15 mouse cellular contexts compared by ENCODE assay signal in the genomic region with DNA sequence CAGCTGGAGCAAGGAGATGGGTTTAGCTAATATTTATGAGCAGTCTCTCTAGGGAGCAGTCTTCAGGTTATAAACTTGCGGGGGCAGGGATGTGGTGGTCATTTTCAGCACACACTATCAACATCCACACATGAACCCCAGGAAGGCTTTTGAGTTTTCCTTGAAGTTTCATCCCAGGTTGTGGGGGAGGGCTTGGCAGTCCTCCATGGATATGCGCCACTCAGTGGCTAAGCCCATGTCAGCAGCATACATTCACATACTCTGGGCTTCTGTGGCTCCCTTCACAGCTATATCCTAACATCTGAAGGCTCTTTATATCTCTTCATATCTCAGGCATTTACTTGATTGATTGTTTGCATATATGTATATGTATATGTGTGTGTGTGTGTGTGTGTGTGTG. TPM values are rescaled to one million over a fixed set of nuclear protein-coding genes. Genes with fewer than 3 reads are reported as not detected.
DNase-seq lines count a peak whose midpoint lies in the region; ATAC-seq and TF ChIP-seq lines count a peak whose summit lies in the region.
"Had no signal": no experiment of that assay in that cellular context is flagged by ENCODE, and none has a peak within 500 bp of the region (broad histone marks: within the 10 kb centered on the region; RNA-seq: fewer than 3 reads in every experiment).

No protein-coding gene starts in this region.

- H3K27ac ChIP-seq in forebrain, postnatal 0 days (ENCODE audit: low read depth, low read length) = no peak overlapping the region
- H3K27ac ChIP-seq in forebrain, embryonic 10.5 days = no peak overlapping the region
- H3K27ac ChIP-seq: limb, embryonic 15.5 days; midbrain, embryonic 10.5 days had no signal

- 90% methylated on average over 2 of the region's 2 CpGs for WGBS in forebrain, postnatal 0 days
- 84% methylated on average over 2 of the region's 2 CpGs for WGBS in forebrain, embryonic 10.5 days

- no peak overlapping the region for H3K9ac ChIP-seq in forebrain, postnatal 0 days
- H3K9ac ChIP-seq: limb, embryonic 15.5 days had no signal

- no peaks in the 10 kb centered on the region for H3K4me1 ChIP-seq in forebrain, postnatal 0 days (ENCODE audit: insufficient read depth)
- H3K4me1 ChIP-seq in forebrain, embryonic 10.5 days = no peaks in the 10 kb centered on the region
- H3K4me1 ChIP-seq: limb, embryonic 15.5 days; midbrain, embryonic 10.5 days had no signal

- peak; percentile 48 for TF ChIP-seq CTCF in forebrain, postnatal 0 days (IDR thresholded peaks at IDR 0.05; ENCODE audit: low read depth)

- no peaks in the 10 kb centered on the region for H3K9me3 ChIP-seq in forebrain, postnatal 0 days (ENCODE audit: low read length)
- no peaks in the 10 kb centered on the region for H3K9me3 ChIP-seq in forebrain, embryonic 10.5 days
- H3K9me3 ChIP-seq: limb, embryonic 15.5 days; midbrain, embryonic 10.5 days had no signal

- no peak for ATAC-seq in forebrain, postnatal 0 days
- ATAC-seq: Patski had no signal

- H3K36me3 ChIP-seq in forebrain, postnatal 0 days (ENCODE audit: insufficient read depth) = no peaks in the 10 kb centered on the region
- H3K36me3 ChIP-seq in forebrain, embryonic 10.5 days (replicated peaks) = no peaks in the 10 kb centered on the region
- H3K36me3 ChIP-seq: limb, embryonic 15.5 days; midbrain, embryonic 10.5 days had no signal

- H3K4me3 ChIP-seq in forebrain, postnatal 0 days (ENCODE audit: low read depth, low read length) = no peak overlapping the region
- no peak overlapping the region for H3K4me3 ChIP-seq in forebrain, embryonic 10.5 days
- H3K4me3 ChIP-seq: limb, embryonic 15.5 days; midbrain, embryonic 10.5 days had no signal

- H3K4me2 ChIP-seq in forebrain, postnatal 0 days (ENCODE audit: low read depth) = no peak overlapping the region
- H3K4me2 ChIP-seq: limb, embryonic 15.5 days had no signal

- no peaks in the 10 kb centered on the region for H3K27me3 ChIP-seq in forebrain, postnatal 0 days (ENCODE audit: insufficient read depth, low read length)
- no peaks in the 10 kb centered on the region for H3K27me3 ChIP-seq in forebrain, embryonic 10.5 days (ENCODE audit: poor library complexity, severe bottlenecking)
- H3K27me3 ChIP-seq: limb, embryonic 15.5 days; Patski had no signal

- DNase-seq in forebrain, postnatal 0 days = no peak
- DNase-seq in forebrain, embryonic 10.5 days (ENCODE audit: extremely low spot score, low spot score) = no peak
- DNase-seq in layer of hippocampus, postnatal 10 days (ENCODE audit: low spot score in 2 of 2) = peak; percentile 16 to 37
- DNase-seq in layer of hippocampus, adult 9-10 months (ENCODE audit: low spot score) = no peak
- peak; percentile 44 for DNase-seq in brain, adult 2 months (ENCODE audit: low read depth, low spot score)
- peak; percentile 19 for DNase-seq in lung, postnatal 14 days
- no peak for DNase-seq in adrenal gland, adult 8-10 months
- DNase-seq in thymus, postnatal 14 days = no peak

RNA-seq across cellular contexts. Expression of a gene that starts 46.3 kb away (rescaled TPM):
- not detected in 2 replicates for total RNA-seq in forebrain, postnatal 0 days (2014; rRNA removed)
- polyA plus RNA-seq in forebrain, postnatal 0 days (2015; fragmentation: Nextera tagmentation; extraction: Ambion mirVana) = not detected in 2 replicates
- polyA plus RNA-seq in forebrain, embryonic 10.5 days (2016; fragmentation: Nextera tagmentation; extraction: Ambion mirVana) = not detected in 2 replicates
- not detected for total RNA-seq in layer of hippocampus, postnatal 10 days (2021)
- total RNA-seq in adrenal gland, adult 8-10 months (2022) = not detected
- total RNA-seq: adrenal gland, postnatal 4 days; hematopoietic stem cell, adult 5-6 weeks; neutrophil, adult 5-6 weeks had no signal
- polyA plus RNA-seq: embryonic facial prominence, embryonic 14.5 days; limb, embryonic 15.5 days; midbrain, embryonic 10.5 days had no signal

Comparison
In these comparisons a context has a peak if more than half of its experiments do, and no peak if none do; other contexts are left out.
1. DNase-seq: peak in layer of hippocampus, postnatal 10 days (2 of 2), brain, adult 2 months (single experiment) and lung, postnatal 14 days (single experiment); none in forebrain, postnatal 0 days (single experiment), forebrain, embryonic 10.5 days (single experiment), layer of hippocampus, adult 9-10 months (single experiment), adrenal gland, adult 8-10 months (single experiment) and thymus, postnatal 14 days (single experiment).